Comparison of ENCODE assay signal across 16 mouse cellular contexts in genomic region chr11:27940917-27941316, GRCm38 (mm10).
"Had no signal": no experiment of that assay in that cellular context is flagged by ENCODE, and none has a peak within 500 bp of the region (broad histone marks: within the 10 kb centered on the region; RNA-seq: fewer than 3 reads in every experiment).

No protein-coding gene starts in this region.

- H3K4me3 ChIP-seq: neural tube, embryonic 13.5 days; neural tube, embryonic 15.5 days; stomach, embryonic 15.5 days had no signal

- DNase-seq: retina, postnatal 1 day; right cerebral cortex, adult 18-20 months; right cerebral cortex, postnatal 14 days; right cerebral cortex, postnatal 25 days; right cerebral cortex, postnatal 4 days; spleen, adult 18-20 months; thymus, adult 18-20 months; thymus, adult 2 months; thymus, postnatal 14 days; thymus, postnatal 25 days; thymus, postnatal 36 days; thymus, postnatal 4 days had no signal

- H3K9ac ChIP-seq: neural tube, embryonic 13.5 days; neural tube, embryonic 15.5 days; stomach, embryonic 15.5 days had no signal

- H3K27ac ChIP-seq: neural tube, embryonic 13.5 days; neural tube, embryonic 15.5 days; stomach, embryonic 15.5 days; stomach, postnatal 0 days had no signal

- H3K4me1 ChIP-seq: neural tube, embryonic 13.5 days; neural tube, embryonic 15.5 days; stomach, embryonic 15.5 days had no signal

- H3K36me3 ChIP-seq: neural tube, embryonic 13.5 days; neural tube, embryonic 15.5 days; stomach, embryonic 15.5 days had no signal

- H3K27me3 ChIP-seq: neural tube, embryonic 13.5 days; neural tube, embryonic 15.5 days; stomach, embryonic 15.5 days had no signal

- H3K9me3 ChIP-seq: neural tube, embryonic 13.5 days; neural tube, embryonic 15.5 days; stomach, embryonic 15.5 days had no signal

- H3K4me2 ChIP-seq: neural tube, embryonic 13.5 days; neural tube, embryonic 15.5 days; stomach, embryonic 15.5 days had no signal
